Mouse (Mus musculus) liver, embryonic 14.5 days (tissue): ENCODE measurements around the gene Pcsk5. TPM values are rescaled to one million over a fixed set of nuclear protein-coding genes. Genes with fewer than 3 reads are reported as not detected.

Source experiments
- ATAC-seq: fragments of 200-750 bp; cut with Nextera tagmentation; 2 replicates; pipeline ENCODE4 v1.8.0; 2017; ENCODE audit warnings: moderate number of reproducible peaks, mild to moderate bottlenecking, moderate library complexity; ENCODE audit not compliant: insufficient read depth
- DNase-seq, 3 experiments: peaks; one replicate each; pipeline ENCODE4 v3.0.0-alpha.2; 2012 to 2013; ENCODE audit warnings: low read depth in 3 of 3, low spot score in 3 of 3
- H3K27ac ChIP-seq: fragments of 300-500 bp; sonication (generic); 2 replicates; pipeline ENCODE4 v1.5.1; 2014; ENCODE audit warnings: moderate library complexity, mild to moderate bottlenecking, control low read depth, inconsistent platforms
- H3K27me3 ChIP-seq: fragments of 300-500 bp; sonication (generic); 2 replicates; pipeline ENCODE4 v1.6.1; 2014; ENCODE audit warnings: mild to moderate bottlenecking, low read length, moderate library complexity; ENCODE audit not compliant: control insufficient read depth, insufficient read depth
- H3K36me3 ChIP-seq: fragments of 300-500 bp; sonication (generic); replicated peaks from 2 replicates; pipeline ENCODE4 v1.6.1; 2014; ENCODE audit warnings: low read depth; ENCODE audit not compliant: control insufficient read depth, insufficient read depth
- H3K4me1 ChIP-seq, 2 experiments: fragments of 200-500 bp in 1 of 2; fragments of 300-500 bp in 1 of 2; sonication (generic) in 1 of 2; replicated peaks; 2 replicates each; pipeline ENCODE4 v1.6.1; 2012 to 2014; ENCODE audit warnings: antibody characterized with exemption in 1 of 2, inconsistent platforms in 1 of 2, low read length in 1 of 2; ENCODE audit not compliant: control insufficient read depth in 2 of 2, insufficient read depth in 2 of 2
- H3K4me2 ChIP-seq: fragments of 300-500 bp; sonication (generic); 2 replicates; pipeline ENCODE4 v1.6.1; 2014; ENCODE audit warnings: low read depth, mild to moderate bottlenecking, control low read depth, moderate library complexity
- H3K4me3 ChIP-seq, 2 experiments: fragments of 200-500 bp in 1 of 2; fragments of 300-500 bp in 1 of 2; sonication (generic) in 1 of 2; 2 replicates each; pipeline ENCODE4 v1.5.1; 2012 to 2014; ENCODE audit warnings: low read depth in 2 of 2, low read length in 2 of 2, mild to moderate bottlenecking in 2 of 2, control low read depth in 1 of 2, inconsistent platforms in 1 of 2, moderate library complexity in 1 of 2; ENCODE audit not compliant: insufficient read depth in 1 of 2
- H3K9ac ChIP-seq: fragments of 300-500 bp; sonication (generic); replicated peaks from 2 replicates; pipeline ENCODE4 v1.6.1; 2014; ENCODE audit warnings: mild to moderate bottlenecking, control low read depth, moderate library complexity
- H3K9me3 ChIP-seq: fragments of 300-500 bp; sonication (generic); 2 replicates; pipeline ENCODE4 v1.6.1; 2016; ENCODE audit warnings: low read length, mixed read lengths; ENCODE audit not compliant: control insufficient read depth
- CTCF ChIP-seq: IDR thresholded peaks from 2 replicates; pipeline ENCODE4 v1.5.1; 2016; ENCODE audit warnings: antibody characterized with exemption, low read depth, control low read depth
- EP300 ChIP-seq: IDR thresholded peaks from 2 replicates; pipeline ENCODE4 v1.6.1; 2016; ENCODE audit warnings: antibody characterized with exemption, low read depth
- WGBS: fragments of 180-500 bp; shearing (Covaris S2); extraction: QIAGEN DNeasy Blood & Tissue Kit; methylation state at CpG from one replicate; pipeline ENCODE4 v1.1.7; 2014; ENCODE audit not compliant: insufficient replicate concordance; 5-methylcytosine and 5-hydroxymethylcytosine counted together
- polyA plus RNA-seq, 2 experiments: library from polyadenylated mRNA; depleted of rRNA in 1 of 2; stranded (reverse) in 1 of 2; unstranded in 1 of 2; fragments of >200 nt; fragmentation: Nextera tagmentation in 1 of 2; extraction: Ambion mirVana in 1 of 2; gene quantifications; 2 replicates each; pipeline versions ENCODE4 v1.2.1 to v1.2.3; 2012 to 2014

Pcsk5 gene
- polyA plus RNA-seq, 2 experiments = 0.58 to 0.61 TPM

DNA sequence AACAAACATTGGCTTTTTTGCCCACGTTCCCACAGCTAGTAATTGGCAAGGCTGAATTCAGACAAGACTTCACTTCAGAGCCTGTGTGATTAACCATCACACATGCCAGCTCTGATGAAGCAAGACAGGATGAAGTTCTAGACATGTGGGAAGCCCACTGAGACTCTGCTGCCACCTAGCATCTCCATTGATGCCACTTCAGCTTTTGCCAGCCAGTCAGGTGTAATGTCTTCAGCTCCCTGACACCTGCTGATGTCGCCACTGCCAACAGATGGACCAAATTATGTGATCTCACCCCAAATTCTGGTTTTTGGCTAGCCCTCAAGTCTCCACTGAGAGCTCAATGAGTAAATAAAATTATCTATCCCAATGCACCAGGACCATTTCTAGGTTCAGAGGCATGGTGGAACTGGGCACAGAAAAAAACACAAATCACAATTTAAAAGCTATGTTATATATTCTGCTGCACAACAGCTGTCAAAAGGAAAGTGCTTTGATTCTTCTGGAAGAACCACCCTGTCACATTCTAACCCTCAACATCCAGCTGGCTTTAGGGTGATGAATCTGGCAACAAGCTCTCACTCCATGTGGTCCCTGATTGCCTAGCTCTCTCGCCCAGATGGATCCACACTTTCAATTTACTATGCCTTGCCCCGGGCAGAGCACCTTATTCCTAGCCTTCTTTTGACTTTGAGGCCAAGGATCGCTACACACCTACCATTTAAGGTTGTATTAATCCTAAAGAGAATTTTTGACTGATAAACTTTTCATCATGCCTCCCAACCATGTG is 67.6 kb downstream of the Pcsk5 start:
- TF ChIP-seq EP300 = no peak
- no peak overlapping the region for H3K27ac ChIP-seq
- H3K4me2 ChIP-seq = no peak overlapping the region
- no peaks in the 10 kb centered on the region for H3K4me1 ChIP-seq
- no peaks in the 10 kb centered on the region for H3K36me3 ChIP-seq
- DNase-seq (no peak), ATAC-seq (no peak)
- no peak overlapping the region for H3K4me3 ChIP-seq
- H3K9me3 ChIP-seq = no peaks in the 10 kb centered on the region
- H3K9ac ChIP-seq = no peak overlapping the region
- WGBS = 50% methylated on average over 5 of the region's 5 CpGs
- H3K27me3 ChIP-seq = no peaks in the 10 kb centered on the region

DNA sequence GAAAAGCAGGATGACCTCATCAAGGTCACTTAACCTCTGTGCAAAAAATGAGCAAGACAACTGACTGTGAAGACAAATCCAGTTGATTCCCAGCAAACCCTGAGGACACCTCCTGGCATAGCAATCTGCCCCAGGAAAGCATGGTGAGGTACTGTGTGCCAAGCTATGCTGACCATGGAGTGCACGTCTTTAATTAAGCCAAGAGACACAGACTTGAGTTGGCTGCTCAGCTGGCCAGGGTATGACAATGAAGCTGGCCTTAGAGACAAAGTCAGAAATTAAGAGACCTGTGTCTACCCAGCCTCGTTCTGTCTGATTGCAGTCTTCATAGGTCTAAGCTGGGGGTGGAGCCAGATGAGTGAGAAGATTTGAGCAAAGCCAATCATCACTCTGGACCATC is 72.4 kb downstream of the Pcsk5 start:
- no peak overlapping the region for H3K4me2 ChIP-seq
- DNase-seq (no peak), ATAC-seq (no peak)
- H3K36me3 ChIP-seq = no peaks in the 10 kb centered on the region
- 56% methylated on average over 2 of the region's 2 CpGs for WGBS
- no peaks in the 10 kb centered on the region for H3K9me3 ChIP-seq
- H3K4me1 ChIP-seq = 0 out of 4 replicates have a peak, but pooled peaks cover 0 to 4% of the 10 kb centered on the region in 2 experiments
- no peak overlapping the region for H3K4me3 ChIP-seq
- no peak for TF ChIP-seq EP300
- TF ChIP-seq CTCF = no peak
- no peak overlapping the region for H3K9ac ChIP-seq
- H3K27ac ChIP-seq = no peak overlapping the region
- no peaks in the 10 kb centered on the region for H3K27me3 ChIP-seq

DNA sequence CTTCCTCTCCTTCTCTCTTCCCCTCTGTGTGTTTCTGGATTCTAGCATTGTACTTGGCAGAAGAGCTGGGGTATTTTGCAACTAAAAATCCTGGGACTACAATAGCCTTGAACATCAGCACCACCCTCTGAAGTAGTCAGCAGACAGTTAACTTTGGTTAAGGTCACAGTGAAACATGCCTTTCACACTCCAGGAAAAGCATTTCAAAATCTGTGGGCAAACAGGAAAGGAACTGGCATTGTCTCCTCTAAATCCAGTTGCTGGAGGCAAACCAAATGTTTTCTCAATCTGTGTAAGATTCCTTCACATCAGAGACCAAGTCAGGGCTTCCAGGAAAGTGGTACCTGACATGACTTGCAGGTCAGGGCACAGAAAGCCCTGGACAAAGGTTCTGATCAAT is 74.7 kb downstream of the Pcsk5 start:
- Histone ChIP-seq H3K27ac (no peak overlapping the region), H3K9ac (no peak overlapping the region), H3K4me2 (no peak overlapping the region), H3K27me3 (no peaks in the 10 kb centered on the region), H3K4me1 (0 out of 4 replicates have a peak, but pooled peaks cover 0 to 4% of the 10 kb centered on the region in 2 experiments), H3K9me3 (no peaks in the 10 kb centered on the region), H3K36me3 (no peaks in the 10 kb centered on the region), H3K4me3 (no peak overlapping the region)
- ATAC-seq = no peak
- no peak for TF ChIP-seq EP300
- TF ChIP-seq CTCF = no peak
- no peak for DNase-seq

DNA sequence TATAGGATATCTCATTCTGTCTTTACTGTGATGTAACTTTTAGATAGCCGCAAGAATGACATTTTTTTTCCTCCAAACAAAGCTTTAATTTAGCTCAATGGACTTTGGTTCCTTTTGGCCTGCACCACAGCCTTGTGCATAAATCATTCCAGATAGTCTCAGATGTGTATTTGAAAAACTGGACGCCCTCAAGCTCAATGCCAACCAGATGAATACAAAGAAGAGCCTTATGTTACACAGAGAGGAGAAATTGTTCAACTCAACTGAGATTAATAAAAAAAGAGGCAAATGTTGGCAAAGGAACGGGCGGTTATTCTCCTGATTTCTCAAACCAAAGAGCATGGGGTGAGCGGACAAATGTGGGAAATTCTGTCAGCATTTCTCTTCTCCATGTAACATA is 75.8 kb downstream of the Pcsk5 start:
- no peaks in the 10 kb centered on the region for H3K36me3 ChIP-seq
- no peak overlapping the region for H3K9ac ChIP-seq
- H3K27ac ChIP-seq = no peak overlapping the region
- H3K9me3 ChIP-seq = no peaks in the 10 kb centered on the region
- H3K4me1 ChIP-seq = 0 out of 4 replicates have a peak, but pooled peaks cover 0 to 4% of the 10 kb centered on the region in 2 experiments
- H3K4me2 ChIP-seq = no peak overlapping the region
- no peak for ATAC-seq
- H3K27me3 ChIP-seq = no peaks in the 10 kb centered on the region
- no peak for DNase-seq
- TF ChIP-seq CTCF (no peak), EP300 (no peak)
- WGBS = 65% methylated on average over 5 of the region's 5 CpGs
- no peak overlapping the region for H3K4me3 ChIP-seq

DNA sequence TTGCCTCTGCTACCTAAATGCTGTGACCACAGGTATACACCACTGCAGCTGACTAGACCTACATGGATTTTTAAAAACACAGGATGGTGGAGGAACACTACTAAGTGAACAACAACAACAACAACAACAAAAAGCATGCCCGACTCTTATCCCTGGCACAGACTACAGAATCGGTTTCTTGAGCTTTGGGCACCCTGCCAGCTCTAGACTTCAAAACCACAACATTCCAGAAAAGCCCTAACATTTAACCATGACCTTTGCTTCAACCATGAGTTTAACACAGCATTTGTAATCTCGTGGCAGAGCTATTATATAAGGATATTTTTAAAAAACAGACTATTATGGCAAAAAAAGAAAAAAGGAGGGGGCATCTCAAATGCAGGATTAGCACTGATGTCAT is 84.6 kb downstream of the Pcsk5 start:
- DNase-seq = no peak

More for the DNA sequence above, 84.6 kb downstream of the Pcsk5 start:
- Histone ChIP-seq H3K9ac (no peak overlapping the region), H3K27ac (no peak overlapping the region), H3K36me3 (no peaks in the 10 kb centered on the region), H3K4me3 (no peak overlapping the region), H3K9me3 (no peaks in the 10 kb centered on the region), H3K4me1 (no peaks in the 10 kb centered on the region), H3K4me2 (no peak overlapping the region), H3K27me3 (no peaks in the 10 kb centered on the region)
- no peak for ATAC-seq
- TF ChIP-seq EP300 (no peak), CTCF (no peak)
- WGBS = 48% methylated on average over 3 of the region's 3 CpGs
